Mouse (Mus musculus) ES-Bruce4 (cell line): Measurements from ENCODE around the gene Lat2.

ENCODE experiments used
- CTCF ChIP-seq: IDR thresholded peaks from one replicate; pipeline ENCODE4 v1.8.1; 2011; ENCODE audit warnings: low read depth, low read length
- POLR2A ChIP-seq: IDR thresholded peaks from one replicate; pipeline ENCODE4 v1.8.1; 2011; ENCODE audit warnings: low read length; ENCODE audit not compliant: insufficient read depth

GRCm38 (mm10) chr5:134644121-134644520 lies 29.3 kb upstream of the Lat2 start:
- TF ChIP-seq POLR2A, result no peak
- TF ChIP-seq CTCF, result peak; percentile 12
